In genomic region chr4:147449099-147449581, GRCm38 (mm10) we compare ENCODE assay signal across 9 mouse cellular contexts. TPM values are rescaled to one million over a fixed set of nuclear protein-coding genes. Genes with fewer than 3 reads are reported as not detected.
A peak's percentile ranks its signal among the peaks of the same experiment; 100 is the strongest.
DNase-seq lines count a peak whose midpoint lies in the region; ATAC-seq and TF ChIP-seq lines count a peak whose summit lies in the region.
"Had no signal": no experiment of that assay in that cellular context is flagged by ENCODE, and none has a peak within 500 bp of the region (broad histone marks: within the 10 kb centered on the region; RNA-seq: fewer than 3 reads in every experiment).

No protein-coding gene starts in this region.

- H3K27me3 ChIP-seq in forebrain, embryonic 11.5 days (ENCODE audit: control insufficient read depth, insufficient read depth, low read length): no peaks in the 10 kb centered on the region
- no peaks in the 10 kb centered on the region for H3K27me3 ChIP-seq in forebrain, postnatal 0 days (ENCODE audit: insufficient read depth, low read length)
- H3K27me3 ChIP-seq in forebrain, embryonic 14.5 days (replicated peaks; ENCODE audit: control insufficient read depth, insufficient read depth, low read length): no peaks in the 10 kb centered on the region
- no peaks in the 10 kb centered on the region for H3K27me3 ChIP-seq in liver, embryonic 11.5 days (replicated peaks; ENCODE audit: control insufficient read depth, insufficient read depth, low read length)

- peak overlapping the region; percentile 25 for H3K4me3 ChIP-seq in forebrain, embryonic 11.5 days (ENCODE audit: low read depth, low read length)
- no peak overlapping the region for H3K4me3 ChIP-seq in forebrain, postnatal 0 days (ENCODE audit: low read depth, low read length)
- H3K4me3 ChIP-seq in forebrain, embryonic 14.5 days (ENCODE audit: low read depth, low read length): 0 out of 2 replicates have a peak overlapping the region, but pooled peaks have one; percentile 3
- H3K4me3 ChIP-seq in liver, embryonic 11.5 days (ENCODE audit: low read depth, low read length): peak overlapping the region; percentile 56

- ATAC-seq in forebrain, embryonic 11.5 days (replicated peaks; ENCODE audit: low FRiP score): peak; percentile 46; the same call in 1 of the 2 replicates
- ATAC-seq in forebrain, postnatal 0 days: no peak
- no peak for ATAC-seq in forebrain, embryonic 14.5 days
- ATAC-seq in liver, embryonic 11.5 days (replicated peaks; ENCODE audit: low FRiP score): peak; percentile 70
- ATAC-seq in CD4-positive, CD25-positive, alpha-beta regulatory T cell, adult 4 months: no peak

- peak; percentile 53 for DNase-seq in forebrain, embryonic 11.5 days (ENCODE audit: low spot score)
- DNase-seq in forebrain, postnatal 0 days: no peak
- DNase-seq in 416B (ENCODE audit: low read depth): peak; percentile 76
- no peak for DNase-seq in forebrain, embryonic 14.5 days (ENCODE audit: low spot score)
- no peak for DNase-seq in liver, embryonic 11.5 days (ENCODE audit: low spot score)
- no peak for DNase-seq in left cerebral cortex, postnatal 14 days (ENCODE audit: low spot score in 2 of 2)
- no peak for DNase-seq in cerebellum, adult 9-11 months
- DNase-seq: cerebellum, postnatal 25 days had no signal

- WGBS in forebrain, embryonic 11.5 days: 37% methylated on average over 13 of the region's 13 CpGs
- 49% methylated on average over 13 of the region's 13 CpGs for WGBS in forebrain, postnatal 0 days
- 47% methylated on average over 13 of the region's 13 CpGs for WGBS in forebrain, embryonic 14.5 days
- WGBS in liver, embryonic 11.5 days: 37% methylated on average over 13 of the region's 13 CpGs

- no peak for TF ChIP-seq CTCF in forebrain, postnatal 0 days (IDR thresholded peaks at IDR 0.05; ENCODE audit: low read depth)

- peak overlapping the region; percentile 38 for H3K4me2 ChIP-seq in forebrain, embryonic 11.5 days (ENCODE audit: low read depth, low read length, severe bottlenecking)
- no peak overlapping the region for H3K4me2 ChIP-seq in forebrain, postnatal 0 days (ENCODE audit: low read depth)
- peak overlapping the region; percentile 27 for H3K4me2 ChIP-seq in forebrain, embryonic 14.5 days (ENCODE audit: low read length)
- H3K4me2 ChIP-seq in liver, embryonic 11.5 days: peak overlapping the region; percentile 72

- no peaks in the 10 kb centered on the region for H3K36me3 ChIP-seq in forebrain, embryonic 11.5 days (ENCODE audit: control insufficient read depth, insufficient read depth, low read length)
- H3K36me3 ChIP-seq in forebrain, postnatal 0 days (ENCODE audit: insufficient read depth): no peaks in the 10 kb centered on the region
- no peaks in the 10 kb centered on the region for H3K36me3 ChIP-seq in forebrain, embryonic 14.5 days (ENCODE audit: control insufficient read depth, insufficient read depth, low read length)
- no peaks in the 10 kb centered on the region for H3K36me3 ChIP-seq in liver, embryonic 11.5 days (ENCODE audit: control insufficient read depth, insufficient read depth, low read length)

- intact Hi-C loops in left cerebral cortex, postnatal 14 days (cut with DNase I): no loop called here

- H3K9ac ChIP-seq in forebrain, embryonic 11.5 days (ENCODE audit: low read length): 0 out of 2 replicates have a peak overlapping the region, but pooled peaks have one; percentile 39
- H3K9ac ChIP-seq in forebrain, postnatal 0 days: no peak overlapping the region
- no peak overlapping the region; the same call in 1 of the 2 replicates for H3K9ac ChIP-seq in forebrain, embryonic 14.5 days (ENCODE audit: low read length)
- H3K9ac ChIP-seq in liver, embryonic 11.5 days (ENCODE audit: low read depth, low read length): peak overlapping the region; percentile 72

- H3K4me1 ChIP-seq in forebrain, embryonic 11.5 days (replicated peaks; ENCODE audit: control insufficient read depth, insufficient read depth, low read length): no peaks in the 10 kb centered on the region
- H3K4me1 ChIP-seq in forebrain, postnatal 0 days (ENCODE audit: insufficient read depth): no peaks in the 10 kb centered on the region
- no peaks in the 10 kb centered on the region for H3K4me1 ChIP-seq in forebrain, embryonic 14.5 days (ENCODE audit: control insufficient read depth, insufficient read depth, low read length)
- no peaks in the 10 kb centered on the region for H3K4me1 ChIP-seq in liver, embryonic 11.5 days (replicated peaks; ENCODE audit: control insufficient read depth, insufficient read depth, low read length)

- H3K9me3 ChIP-seq in forebrain, embryonic 11.5 days (ENCODE audit: control insufficient read depth, low read length): peaks cover 7% of the 10 kb centered on the region; the same call in 1 of the 2 replicates
- H3K9me3 ChIP-seq in forebrain, postnatal 0 days (ENCODE audit: low read length): peaks cover 10% of the 10 kb centered on the region; the same call in 1 of the 2 replicates
- 0 out of 2 replicates have a peak, but pooled peaks cover 3% of the 10 kb centered on the region for H3K9me3 ChIP-seq in forebrain, embryonic 14.5 days (replicated peaks; ENCODE audit: control insufficient read depth, low read length)
- H3K9me3 ChIP-seq in liver, embryonic 11.5 days (ENCODE audit: control insufficient read depth, low read length): 0 out of 2 replicates have a peak, but pooled peaks cover 3% of the 10 kb centered on the region

- no peak overlapping the region for H3K27ac ChIP-seq in forebrain, embryonic 11.5 days (ENCODE audit: low read depth, low read length)
- H3K27ac ChIP-seq in forebrain, postnatal 0 days (ENCODE audit: low read depth, low read length): no peak overlapping the region
- no peak overlapping the region for H3K27ac ChIP-seq in forebrain, embryonic 14.5 days (ENCODE audit: low read depth, low read length)
- no peak overlapping the region for H3K27ac ChIP-seq in liver, embryonic 11.5 days (ENCODE audit: low read depth, low read length)

RNA-seq across cellular contexts. Expression of gene Zfp982, which starts 43.1 kb away (rescaled TPM):
- polyA plus RNA-seq in forebrain, embryonic 11.5 days (2014; fragmentation: Nextera tagmentation; extraction: Ambion mirVana): 8.7 and 10.6 TPM in 2 replicates
- 3.1 and 6.4 TPM in 2 replicates for total RNA-seq in forebrain, postnatal 0 days (2014; rRNA removed)
- 1.4 and 2.2 TPM in 2 replicates for polyA plus RNA-seq in forebrain, postnatal 0 days (2015; fragmentation: Nextera tagmentation; extraction: Ambion mirVana)
- polyA plus RNA-seq in forebrain, embryonic 14.5 days (2014; fragmentation: Nextera tagmentation; extraction: Ambion mirVana): 1.8 and 2.7 TPM in 2 replicates
- polyA plus RNA-seq in liver, embryonic 11.5 days (2014; fragmentation: Nextera tagmentation; extraction: Ambion mirVana): 8.8 and 9.0 TPM in 2 replicates
- polyA plus RNA-seq in CD4-positive, CD25-positive, alpha-beta regulatory T cell, adult 4 months (2017; shearing (Covaris generic)): under 1 TPM; 0.52 to 0.77 TPM
- total RNA-seq in left cerebral cortex, postnatal 14 days (2021): 1 to 10 TPM; 3.0 TPM

Comparison
In these comparisons a context has a peak if more than half of its experiments do, and no peak if none do; other contexts are left out.
1. ATAC-seq: peak in forebrain, embryonic 11.5 days (single experiment) and liver, embryonic 11.5 days (single experiment); none in forebrain, postnatal 0 days (single experiment), forebrain, embryonic 14.5 days (single experiment) and CD4-positive, CD25-positive, alpha-beta regulatory T cell, adult 4 months (single experiment).
2. DNase-seq: peak in forebrain, embryonic 11.5 days (single experiment) and 416B (single experiment); none in forebrain, postnatal 0 days (single experiment), forebrain, embryonic 14.5 days (single experiment), liver, embryonic 11.5 days (single experiment), left cerebral cortex, postnatal 14 days (0 of 2) and cerebellum, adult 9-11 months (single experiment).
3. H3K9ac ChIP-seq: peak in forebrain, embryonic 11.5 days (single experiment) and liver, embryonic 11.5 days (single experiment); none in forebrain, postnatal 0 days (single experiment) and forebrain, embryonic 14.5 days (single experiment).